Mouse (Mus musculus) heart, embryonic 12.5 days (tissue): ENCODE measurements at regions not wholly inside any gene's neighbourhood (a gene's known extent, or its start where the extent isn't known, plus 50 kb on each side); places are given as distances from the start of the nearest gene placed in this dataset.

Experiments used
- ATAC-seq: fragments of 200-750 bp; cut with Nextera tagmentation; 2 replicates; pipeline ENCODE4 v1.8.0; 2017; ENCODE audit warnings: moderate TSS enrichment, moderate library complexity; ENCODE audit not compliant: insufficient number of reproducible peaks, low FRiP score
- H3K27ac ChIP-seq: fragments of 300-500 bp; sonication (generic); 2 replicates; pipeline ENCODE4 v1.5.1; 2016; ENCODE audit warnings: mild to moderate bottlenecking, moderate library complexity; ENCODE audit not compliant: poor library complexity, severe bottlenecking
- H3K27me3 ChIP-seq: fragments of 300-500 bp; sonication (generic); replicated peaks from 2 replicates; pipeline ENCODE4 v1.6.1; 2016; ENCODE audit warnings: mild to moderate bottlenecking, moderate library complexity
- H3K36me3 ChIP-seq: fragments of 300-500 bp; sonication (generic); 2 replicates; pipeline ENCODE4 v1.6.1; 2016; ENCODE audit warnings: mild to moderate bottlenecking, moderate library complexity
- H3K4me1 ChIP-seq: fragments of 300-500 bp; sonication (generic); replicated peaks from 2 replicates; pipeline ENCODE4 v1.6.1; 2016; ENCODE audit warnings: mild to moderate bottlenecking
- H3K4me2 ChIP-seq: fragments of 300-500 bp; sonication (generic); 2 replicates; pipeline ENCODE4 v1.6.1; 2016; ENCODE audit warnings: mild to moderate bottlenecking, moderate library complexity
- H3K4me3 ChIP-seq: fragments of 300-500 bp; sonication (generic); 2 replicates; pipeline ENCODE4 v1.5.1; 2016; ENCODE audit warnings: mild to moderate bottlenecking
- H3K9ac ChIP-seq: fragments of 300-500 bp; sonication (generic); 2 replicates; pipeline ENCODE4 v1.6.1; 2016; ENCODE audit warnings: mild to moderate bottlenecking, moderate library complexity
- H3K9me3 ChIP-seq: fragments of 300-500 bp; sonication (generic); replicated peaks from 2 replicates; pipeline ENCODE4 v1.6.1; 2016; ENCODE audit warnings: mild to moderate bottlenecking, moderate library complexity
- WGBS: fragments of 180-500 bp; shearing (Covaris S2); methylation state at CpG from one replicate; pipeline ENCODE4 v1.1.7; 2016; 5-methylcytosine and 5-hydroxymethylcytosine counted together

GRCm38 (mm10) chr16:58295128-58295527 lies 113.1 kb upstream of the Dcbld2 start:
- Histone ChIP-seq H3K36me3 (no peaks in the 10 kb centered on the region), H3K27me3 (no peaks in the 10 kb centered on the region)
- 85% methylated on average over 1 of the region's 1 CpGs for WGBS

GRCm38 (mm10) chr16:58299495-58299894 lies 108.7 kb upstream of the Dcbld2 start:
- no peaks in the 10 kb centered on the region; the same call in 1 of the 2 replicates for H3K9me3 ChIP-seq
- no peak overlapping the region for H3K4me2 ChIP-seq
- ATAC-seq: no peak
- H3K9ac ChIP-seq: no peak overlapping the region
- 21% methylated on average over 4 of the region's 4 CpGs for WGBS
- no peak overlapping the region for H3K27ac ChIP-seq
- no peaks in the 10 kb centered on the region for H3K27me3 ChIP-seq
- peaks cover 8% of the 10 kb centered on the region; the same call in 1 of the 2 replicates for H3K4me1 ChIP-seq
- H3K4me3 ChIP-seq: no peak overlapping the region
- H3K36me3 ChIP-seq: no peaks in the 10 kb centered on the region

More at GRCm38 (mm10) chr16:58295128-58295527, 113.1 kb upstream of the Dcbld2 start:
- H3K4me2 ChIP-seq: no peak overlapping the region
- H3K4me3 ChIP-seq: no peak overlapping the region
- ATAC-seq: no peak
- H3K4me1 ChIP-seq: peaks cover 10% of the 10 kb centered on the region; the same call in 1 of the 2 replicates
- H3K27ac ChIP-seq: no peak overlapping the region
- H3K9me3 ChIP-seq: no peaks in the 10 kb centered on the region; the same call in 1 of the 2 replicates
- H3K9ac ChIP-seq: no peak overlapping the region

- no peaks in the 10 kb centered on the region; the same call in 1 of the 2 replicates for H3K9me3 ChIP-seq
- 79% methylated on average over 6 of the region's 6 CpGs for WGBS
- H3K9ac ChIP-seq: no peak overlapping the region
- H3K36me3 ChIP-seq: no peaks in the 10 kb centered on the region
- ATAC-seq: no peak
- no peak overlapping the region for H3K4me3 ChIP-seq
- peaks cover 2% of the 10 kb centered on the region; the same call in 1 of the 2 replicates for H3K4me1 ChIP-seq
- no peaks in the 10 kb centered on the region for H3K27me3 ChIP-seq
- no peak overlapping the region for H3K27ac ChIP-seq
- H3K4me2 ChIP-seq: no peak overlapping the region
These were observed 108.1 kb upstream of the Dcbld2 start for GRCm38 (mm10) chr16:58300098-58300497.

- no peaks in the 10 kb centered on the region for H3K36me3 ChIP-seq
- ATAC-seq: no peak
- H3K27ac ChIP-seq: no peak overlapping the region
- no peak overlapping the region for H3K9ac ChIP-seq
- no peak overlapping the region for H3K4me3 ChIP-seq
- H3K27me3 ChIP-seq: no peaks in the 10 kb centered on the region
- no peaks in the 10 kb centered on the region for H3K4me1 ChIP-seq
- WGBS: 54% methylated on average over 5 of the region's 5 CpGs
- no peak overlapping the region for H3K4me2 ChIP-seq
- H3K9me3 ChIP-seq: no peaks in the 10 kb centered on the region
These were observed 104.7 kb upstream of the Dcbld2 start for GRCm38 (mm10) chr16:58303555-58303954.

- H3K27ac ChIP-seq: no peak overlapping the region
- H3K4me1 ChIP-seq: no peaks in the 10 kb centered on the region
- H3K27me3 ChIP-seq: no peaks in the 10 kb centered on the region
- no peaks in the 10 kb centered on the region for H3K36me3 ChIP-seq
- no peak overlapping the region for H3K4me2 ChIP-seq
- ATAC-seq: no peak
- 79% methylated on average over 6 of the region's 6 CpGs for WGBS
- H3K9ac ChIP-seq: no peak overlapping the region
- no peak overlapping the region for H3K4me3 ChIP-seq
- no peaks in the 10 kb centered on the region for H3K9me3 ChIP-seq
These were observed 91.3 kb upstream of the Dcbld2 start for GRCm38 (mm10) chr16:58316889-58317455.

- no peak overlapping the region for H3K9ac ChIP-seq
These were observed 77.2 kb upstream of the Dcbld2 start for GRCm38 (mm10) chr16:58331087-58331486.

GRCm38 (mm10) chr16:58343921-58344320 lies 64.3 kb upstream of the Dcbld2 start:
- H3K27ac ChIP-seq: no peak overlapping the region
- WGBS: 81% methylated on average over 5 of the region's 5 CpGs
- H3K36me3 ChIP-seq: no peaks in the 10 kb centered on the region
- H3K4me3 ChIP-seq: no peak overlapping the region
- H3K4me2 ChIP-seq: no peak overlapping the region
- H3K27me3 ChIP-seq: no peaks in the 10 kb centered on the region
- no peaks in the 10 kb centered on the region for H3K9me3 ChIP-seq
- ATAC-seq: no peak
- H3K9ac ChIP-seq: no peak overlapping the region
- no peaks in the 10 kb centered on the region; the same call in 1 of the 2 replicates for H3K4me1 ChIP-seq

More at GRCm38 (mm10) chr16:58331087-58331486, 77.2 kb upstream of the Dcbld2 start:
- Histone ChIP-seq H3K4me2 (no peak overlapping the region), H3K36me3 (no peaks in the 10 kb centered on the region), H3K4me1 (no peaks in the 10 kb centered on the region), H3K27ac (no peak overlapping the region), H3K9me3 (peaks cover 7% of the 10 kb centered on the region), H3K27me3 (no peaks in the 10 kb centered on the region), H3K4me3 (no peak overlapping the region)
- ATAC-seq: no peak
- 50% methylated on average over 3 of the region's 3 CpGs for WGBS

GRCm38 (mm10) chr16:58349354-58349753 lies 58.9 kb upstream of the Dcbld2 start:
- ATAC-seq: no peak
- no peak overlapping the region for H3K27ac ChIP-seq
- no peaks in the 10 kb centered on the region for H3K36me3 ChIP-seq
- H3K9me3 ChIP-seq: no peaks in the 10 kb centered on the region
- H3K4me1 ChIP-seq: peaks cover 13% of the 10 kb centered on the region
- peak overlapping the region; percentile 28; the same call in 1 of the 2 replicates for H3K4me2 ChIP-seq
- H3K27me3 ChIP-seq: no peaks in the 10 kb centered on the region
- H3K9ac ChIP-seq: no peak overlapping the region
- H3K4me3 ChIP-seq: no peak overlapping the region
- 37% methylated on average over 5 of the region's 5 CpGs for WGBS

GRCm38 (mm10) chr16:58349802-58350201 lies 58.4 kb upstream of the Dcbld2 start:
- H3K4me1 ChIP-seq: peaks cover 13% of the 10 kb centered on the region
- no peak overlapping the region for H3K9ac ChIP-seq
- 26% methylated on average over 2 of the region's 2 CpGs for WGBS
- H3K27me3 ChIP-seq: no peaks in the 10 kb centered on the region
- ATAC-seq: no peak
- H3K9me3 ChIP-seq: no peaks in the 10 kb centered on the region
- H3K4me3 ChIP-seq: no peak overlapping the region
- H3K36me3 ChIP-seq: no peaks in the 10 kb centered on the region
- no peak overlapping the region for H3K27ac ChIP-seq
- H3K4me2 ChIP-seq: peak overlapping the region; percentile 28; the same call in 1 of the 2 replicates

GRCm38 (mm10) chr16:58352156-58352555 lies 56.1 kb upstream of the Dcbld2 start:
- Histone ChIP-seq H3K36me3 (no peaks in the 10 kb centered on the region), H3K4me3 (no peak overlapping the region), H3K9me3 (no peaks in the 10 kb centered on the region), H3K27me3 (no peaks in the 10 kb centered on the region), H3K4me2 (no peak overlapping the region), H3K27ac (no peak overlapping the region), H3K9ac (no peak overlapping the region), H3K4me1 (peaks cover 13% of the 10 kb centered on the region)
- no peak for ATAC-seq
- 83% methylated on average over 3 of the region's 3 CpGs for WGBS

GRCm38 (mm10) chr16:58354551-58354950 lies 53.7 kb upstream of the Dcbld2 start:
- H3K4me1 ChIP-seq: peaks cover 7% of the 10 kb centered on the region
- no peaks in the 10 kb centered on the region for H3K27me3 ChIP-seq
- no peak overlapping the region for H3K4me2 ChIP-seq
- no peak overlapping the region for H3K4me3 ChIP-seq
- no peak overlapping the region for H3K9ac ChIP-seq
- no peaks in the 10 kb centered on the region for H3K9me3 ChIP-seq
- no peaks in the 10 kb centered on the region for H3K36me3 ChIP-seq
- no peak for ATAC-seq
- H3K27ac ChIP-seq: no peak overlapping the region
- WGBS: 71% methylated on average over 6 of the region's 6 CpGs
